Mouse (Mus musculus): ENCODE results near the gene Pbrm1.

The Pbrm1 gene

GRCm38 (mm10) chr14:31018860-31019291 lies at the start of gene Pbrm1, which contains the start of gene Gnl3:
Gene Pbrm1 (plus strand): TSS chr14:31019138.
Gene Gnl3 (minus strand): TSS chr14:31019152.
- CTCF ChIA-PET: no interaction called here

DNA sequence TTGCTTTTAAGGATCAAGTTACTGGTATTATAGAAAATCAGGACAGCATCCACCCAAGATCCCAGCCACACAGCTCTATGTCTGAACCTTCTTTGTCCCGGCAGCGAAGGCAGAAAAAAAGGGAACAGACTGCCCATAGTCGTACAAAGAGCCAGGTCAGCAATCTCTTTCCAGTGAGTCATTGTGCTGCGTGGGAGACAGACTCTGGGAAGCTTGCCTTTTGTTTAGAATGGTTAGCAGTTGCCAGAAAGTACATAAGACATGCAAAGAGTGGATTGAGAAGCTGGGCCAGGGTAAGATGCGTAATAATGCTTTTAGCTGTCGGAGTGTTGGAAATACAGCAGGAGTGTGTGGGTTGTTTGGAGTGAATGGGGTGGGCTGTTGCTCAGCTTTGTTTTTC lies 44.7 kb upstream of the Pbrm1 start:
- CTCF ChIA-PET: no interaction called here

DNA sequence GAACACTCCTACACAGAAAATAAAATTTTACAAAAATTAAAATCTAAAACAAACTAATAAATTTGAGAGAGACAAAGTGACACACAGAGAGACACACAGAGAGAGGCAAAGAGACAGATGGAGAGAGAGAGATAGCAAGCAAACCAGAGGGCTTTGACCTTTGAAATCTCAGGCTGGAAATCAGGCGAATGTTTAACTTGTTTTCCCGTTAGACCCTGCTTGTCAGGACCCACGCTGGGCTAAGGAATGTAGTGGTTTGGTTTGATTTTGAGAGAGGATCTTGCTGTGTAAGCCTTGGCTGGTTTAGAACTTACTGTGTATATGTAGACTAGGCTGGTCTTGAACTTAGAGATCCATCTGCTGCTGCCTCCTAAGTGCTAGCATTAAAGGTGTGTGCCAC lies 42.7 kb upstream of the Pbrm1 start:
- CTCF ChIA-PET: no interaction called here

DNA sequence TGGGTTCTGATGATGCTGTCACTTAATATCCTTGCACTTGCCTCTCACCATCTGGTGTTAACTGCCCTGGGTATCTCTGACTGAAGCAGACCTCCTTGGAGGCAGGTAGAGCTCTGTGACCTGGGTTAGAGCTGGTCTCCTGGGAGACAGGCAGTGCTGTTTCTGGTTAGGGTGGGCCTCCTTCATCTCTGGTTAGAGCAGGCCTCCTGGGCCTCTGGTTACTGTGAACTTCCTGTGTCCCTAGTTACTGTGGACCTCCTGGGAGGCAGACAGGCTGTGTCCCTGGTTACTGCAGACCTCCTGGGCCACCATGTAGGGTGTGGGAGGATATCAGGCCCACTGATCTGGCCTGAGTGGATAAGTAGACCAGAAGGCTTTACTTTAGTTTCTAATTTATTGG lies 22.5 kb upstream of the Pbrm1 start:
- CTCF ChIA-PET: no interaction called here

DNA sequence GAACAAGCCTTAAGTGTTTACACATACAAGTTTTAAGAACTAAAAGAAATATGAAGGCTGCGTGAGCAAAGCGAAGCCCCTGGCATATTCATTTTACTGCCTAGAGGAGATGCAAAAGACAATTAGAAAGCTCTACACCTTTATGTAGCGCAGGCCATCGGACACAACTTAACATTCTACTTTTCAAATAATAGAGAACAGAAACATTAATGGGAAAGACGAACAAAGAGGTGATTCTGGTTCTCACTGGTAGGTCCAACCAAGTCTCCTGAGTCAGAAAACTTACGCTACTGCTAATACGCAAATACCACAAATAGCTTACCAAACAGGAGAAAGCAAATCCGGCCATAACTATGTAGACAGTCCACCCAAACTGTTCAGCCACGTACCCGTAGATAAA lies 18.6 kb upstream of the Pbrm1 start:
- CTCF ChIA-PET: no interaction called here

DNA sequence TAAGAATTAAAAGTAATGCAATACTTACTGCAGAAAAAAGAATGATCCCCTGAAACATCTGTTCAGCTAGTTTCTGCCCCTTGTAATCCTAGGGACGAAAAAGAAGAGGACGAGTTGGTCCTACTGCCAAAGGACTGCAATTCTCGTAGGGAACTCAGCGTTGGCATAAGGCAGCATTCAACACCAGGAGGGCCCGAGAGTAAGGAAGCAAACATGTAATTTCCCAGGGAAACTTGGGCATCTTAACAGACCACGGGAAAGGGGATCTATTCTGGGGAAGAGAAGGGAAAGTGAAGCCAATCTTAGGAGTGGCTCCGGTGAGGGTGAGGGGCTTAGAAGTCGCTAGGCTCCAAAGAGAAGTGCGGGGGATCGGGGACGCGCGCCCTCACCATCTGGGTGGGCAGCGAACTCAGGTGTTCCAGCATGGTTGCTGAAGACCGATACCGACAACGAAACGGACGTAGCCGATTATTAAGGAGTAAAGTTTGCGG lies 18.1 kb upstream of the Pbrm1 start:
- CTCF ChIA-PET: no interaction called here

- CTCF ChIA-PET: interaction anchor here (0.6 to 1.1 kb wide), 3 partner anchors 10 to 282 kb away, joined by 3 to 14 read pairs (median 5); no protein-coding TSS in a partner anchor
Measured at GRCm38 (mm10) chr14:31001307-31002205, 17.4 kb upstream of the Pbrm1 start, which contains the start of the genes Glt8d1 and Spcs1. Gene Glt8d1 (plus strand): TSS chr14:31001400. Gene Spcs1 (minus strand): TSS chr14:31001672.

- CTCF ChIA-PET: no interaction called here
Measured at GRCm38 (mm10) chr14:31004527-31004926, 14.4 kb upstream of the Pbrm1 start.

DNA sequence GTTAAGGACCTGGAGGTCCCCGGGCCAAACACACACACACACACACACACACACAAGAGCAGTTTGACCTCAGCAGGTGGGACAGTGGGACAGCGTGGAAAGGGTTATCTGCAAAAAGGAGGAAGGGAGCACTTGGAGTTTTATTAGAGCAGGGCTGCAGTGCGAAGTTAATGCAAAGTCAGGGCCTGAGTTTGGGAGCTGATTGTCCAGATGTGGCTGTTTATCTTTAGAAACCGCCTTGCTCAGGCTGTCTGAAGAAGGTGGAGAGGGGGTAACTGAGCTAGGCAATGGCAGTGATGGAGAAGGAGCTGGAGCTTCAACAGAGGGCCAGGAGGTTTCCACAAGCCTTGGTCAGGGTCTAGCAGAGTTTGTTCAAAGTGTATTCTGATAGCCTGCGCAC lies 12.2 kb upstream of the Pbrm1 start:
- CTCF ChIA-PET: no interaction called here

- CTCF ChIA-PET: interaction anchor here (0.8 kb wide), 1 partner anchor 10 kb away, joined by 5 read pairs; the partner anchor contains the start of genes Glt8d1 and Spcs1
Measured at GRCm38 (mm10) chr14:31011588-31011987, 7.3 kb upstream of the Pbrm1 start.

- CTCF ChIA-PET: no interaction called here
Measured at GRCm38 (mm10) chr14:31013928-31014327, 5.0 kb upstream of the Pbrm1 start.

DNA sequence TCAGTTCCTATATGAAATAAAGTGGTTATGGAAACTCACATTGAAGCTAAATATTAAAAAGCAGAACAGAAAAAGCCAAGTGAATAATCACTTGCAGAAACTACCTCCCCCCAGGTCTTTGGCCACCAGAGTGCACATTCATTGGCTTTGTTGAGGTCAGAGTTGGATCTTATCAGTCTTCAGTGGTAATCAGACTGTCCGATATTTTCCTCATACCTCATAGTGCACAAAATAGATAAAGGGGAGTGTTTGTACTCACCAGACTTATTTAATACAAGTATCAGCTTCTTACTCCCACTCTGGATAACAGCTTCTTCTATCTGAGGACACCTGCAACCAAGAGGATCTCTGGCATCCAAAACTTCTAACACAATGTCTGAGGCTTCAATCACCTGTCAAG lies 2.9 kb upstream of the Pbrm1 start:
- CTCF ChIA-PET: interaction anchor here (0.6 kb wide), 1 partner anchor 35 kb away, joined by 8 read pairs; no protein-coding TSS in a partner anchor

GRCm38 (mm10) chr14:31017854-31018253 lies 1.1 kb upstream of the Pbrm1 start:
- CTCF ChIA-PET: no interaction called here

- CTCF ChIA-PET: no interaction called here
Measured at GRCm38 (mm10) chr14:31019331-31020205, 630 bp downstream of the Pbrm1 start.

DNA sequence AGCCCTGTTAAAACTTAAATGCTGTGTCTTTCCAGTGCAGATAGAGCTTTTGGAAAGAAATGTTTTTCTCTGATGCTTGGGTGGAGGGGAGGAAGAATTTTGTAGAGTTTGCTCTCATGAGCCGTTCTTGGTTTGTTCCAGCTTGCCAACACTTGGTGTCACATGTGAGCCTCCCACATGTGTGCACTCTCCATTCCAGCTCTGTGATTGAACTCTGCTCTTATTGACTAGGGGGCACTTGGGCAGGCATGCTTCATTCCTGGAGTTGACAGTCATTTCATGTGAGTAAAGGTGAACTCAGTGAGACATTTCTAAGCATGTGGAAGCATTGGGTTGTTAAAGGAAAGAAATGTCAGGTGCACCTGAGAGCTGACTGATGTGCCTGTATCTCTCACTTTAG lies 3.6 kb downstream of the Pbrm1 start:
- CTCF ChIA-PET: interaction anchor here (0.5 to 0.6 kb wide), 2 partner anchors 32 to 67 kb away, joined by 3 to 7 read pairs; no protein-coding TSS in a partner anchor

GRCm38 (mm10) chr14:31025785-31026184 lies 6.8 kb downstream of the Pbrm1 start:
- CTCF ChIA-PET: no interaction called here

GRCm38 (mm10) chr14:31045296-31045695 lies 26.4 kb downstream of the Pbrm1 start:
- CTCF ChIA-PET: no interaction called here

DNA sequence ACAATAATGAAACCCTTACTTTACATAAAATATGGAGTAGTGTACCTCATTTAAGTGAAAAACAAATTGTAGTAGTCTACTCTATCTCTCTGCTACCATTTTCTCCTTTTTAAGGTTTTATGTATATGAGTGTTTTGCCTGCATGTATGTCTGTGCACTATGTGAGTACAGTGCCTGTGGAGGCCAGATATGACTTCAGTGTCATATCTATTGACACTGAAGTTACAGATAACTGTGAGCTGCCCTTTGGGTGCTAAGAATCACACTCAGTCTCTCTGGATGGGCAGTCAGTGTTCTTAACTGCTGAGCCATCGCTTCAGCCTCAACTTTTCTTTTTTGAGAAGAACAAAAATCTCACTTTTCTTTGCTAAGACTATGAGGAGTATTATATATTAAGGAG lies 26.9 kb downstream of the Pbrm1 start:
- CTCF ChIA-PET: no interaction called here

- CTCF ChIA-PET: no interaction called here
Measured at GRCm38 (mm10) chr14:31062277-31062676, 43.3 kb downstream of the Pbrm1 start.

DNA sequence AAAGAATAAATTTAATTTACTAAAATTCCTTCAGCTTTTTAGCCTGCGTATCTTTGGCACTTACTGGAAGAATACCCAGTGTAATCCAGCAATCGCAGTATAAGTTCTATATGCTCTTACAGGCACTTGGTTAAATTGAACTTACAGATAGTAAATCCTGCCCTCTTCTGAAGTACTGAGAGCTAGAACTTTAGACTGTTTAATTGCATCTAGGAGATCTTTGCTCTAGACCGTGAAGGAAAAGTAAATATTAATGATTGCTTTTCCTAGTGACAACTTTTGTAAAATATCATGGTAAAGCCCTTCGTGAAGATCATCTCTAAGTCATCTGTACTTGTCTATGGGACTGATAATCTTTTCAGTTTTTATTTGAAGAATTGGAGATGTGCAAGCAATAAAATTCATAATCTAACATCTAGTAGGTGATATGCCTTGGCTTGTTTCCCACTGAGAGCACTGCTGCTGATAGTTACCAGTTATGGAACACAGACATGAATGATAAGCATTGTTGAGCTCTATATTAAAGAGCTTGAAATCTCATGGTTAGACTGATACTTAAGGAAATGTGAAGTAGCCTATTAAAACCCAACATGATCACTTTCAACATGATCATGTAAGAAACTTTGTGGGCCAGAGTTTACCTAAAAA lies 50.3 kb downstream of the Pbrm1 start:
- CTCF ChIA-PET: interaction anchor here (0.7 kb wide), 1 partner anchor 41 kb away, joined by 3 read pairs; no protein-coding TSS in a partner anchor

GRCm38 (mm10) chr14:31078597-31079208 lies 59.8 kb downstream of the Pbrm1 start:
- CTCF ChIA-PET: interaction anchor here (0.6 kb wide), 1 partner anchor 102 kb away, joined by 4 read pairs; no protein-coding TSS in a partner anchor

Measured in spleen, embryonic (tissue).